In genomic region chr17:87109504-87109903, GRCm38 (mm10) we compare ENCODE assay signal across 15 mouse cellular contexts. TPM values are rescaled to one million over a fixed set of nuclear protein-coding genes. Genes with fewer than 3 reads are reported as not detected.
DNase-seq lines count a peak whose midpoint lies in the region; ATAC-seq and TF ChIP-seq lines count a peak whose summit lies in the region.
"Had no signal": no experiment of that assay in that cellular context is flagged by ENCODE, and none has a peak within 500 bp of the region (broad histone marks: within the 10 kb centered on the region; RNA-seq: fewer than 3 reads in every experiment).

No protein-coding gene starts in this region.

- H3K4me1 ChIP-seq in hindbrain, embryonic 15.5 days (replicated peaks), result peaks cover 21% of the 10 kb centered on the region
- H3K4me1 ChIP-seq in hindbrain, embryonic 12.5 days, result peaks cover 19% of the 10 kb centered on the region; the same call in 1 of the 2 replicates
- H3K4me1 ChIP-seq in stomach, embryonic 16.5 days (ENCODE audit: control insufficient read depth, insufficient read depth, low read length), result peaks cover 8% of the 10 kb centered on the region
- 0 out of 2 replicates have a peak, but pooled peaks cover 2% of the 10 kb centered on the region for H3K4me1 ChIP-seq in stomach, postnatal 0 days (replicated peaks; ENCODE audit: control insufficient read depth, insufficient read depth)

- no peak for TF ChIP-seq EP300 in stomach, postnatal 0 days (optimal IDR thresholded peaks at IDR 0.05)

- H3K36me3 ChIP-seq in hindbrain, embryonic 15.5 days, result no peaks in the 10 kb centered on the region
- H3K36me3 ChIP-seq in hindbrain, embryonic 12.5 days, result no peaks in the 10 kb centered on the region
- no peaks in the 10 kb centered on the region for H3K36me3 ChIP-seq in stomach, embryonic 16.5 days (ENCODE audit: control insufficient read depth, insufficient read depth, low read length)
- no peaks in the 10 kb centered on the region for H3K36me3 ChIP-seq in stomach, postnatal 0 days (ENCODE audit: control insufficient read depth, insufficient read depth, low read length)
- H3K36me3 ChIP-seq: forebrain, embryonic 10.5 days; limb, embryonic 15.5 days had no signal

- intact Hi-C loops in gastrocnemius, adult 2 months (cut with DNase I), result loop anchor here (5.0 kb wide), 1 partner anchor 52 kb away; no protein-coding TSS in a partner anchor

- H3K9ac ChIP-seq in hindbrain, embryonic 15.5 days, result no peak overlapping the region
- H3K9ac ChIP-seq in hindbrain, embryonic 12.5 days, result no peak overlapping the region
- H3K9ac ChIP-seq in stomach, embryonic 16.5 days (ENCODE audit: low read length), result 0 out of 2 replicates have a peak overlapping the region, but pooled peaks have one; percentile 3
- no peak overlapping the region for H3K9ac ChIP-seq in stomach, postnatal 0 days (ENCODE audit: low read length)
- H3K9ac ChIP-seq: limb, embryonic 15.5 days; lung, embryonic 14.5 days had no signal

- no peaks in the 10 kb centered on the region for H3K27me3 ChIP-seq in hindbrain, embryonic 15.5 days
- H3K27me3 ChIP-seq in hindbrain, embryonic 12.5 days, result no peaks in the 10 kb centered on the region; the same call in 1 of the 2 replicates
- no peaks in the 10 kb centered on the region for H3K27me3 ChIP-seq in stomach, embryonic 16.5 days (ENCODE audit: control insufficient read depth, insufficient read depth, low read length)
- H3K27me3 ChIP-seq in stomach, postnatal 0 days (ENCODE audit: control insufficient read depth, insufficient read depth, low read length), result no peaks in the 10 kb centered on the region
- H3K27me3 ChIP-seq: limb, embryonic 15.5 days had no signal

- no peak for DNase-seq in gastrocnemius, adult 2 months
- DNase-seq in gastrocnemius, postnatal 25 days, result no peak
- no peak for DNase-seq in stomach, postnatal 0 days (ENCODE audit: low spot score)
- no peak for DNase-seq in spleen, postnatal 4 days (ENCODE audit: low spot score in 2 of 2)
- DNase-seq in spleen, postnatal 10 days (ENCODE audit: low spot score in 2 of 2), result no peak
- DNase-seq: cerebellum, adult 2 months; embryo, embryonic 11 days; kidney, adult 8-10 months; lung, embryonic 14.5 days; right cerebral cortex, postnatal 25 days had no signal

- H3K4me3 ChIP-seq in gastrocnemius, adult 2 months, result peak overlapping the region; percentile 98
- H3K4me3 ChIP-seq in hindbrain, embryonic 15.5 days, result no peak overlapping the region
- H3K4me3 ChIP-seq in hindbrain, embryonic 12.5 days, result no peak overlapping the region
- no peak overlapping the region for H3K4me3 ChIP-seq in stomach, embryonic 16.5 days (replicated peaks; ENCODE audit: low read length)
- H3K4me3 ChIP-seq in stomach, postnatal 0 days (ENCODE audit: low read depth, low read length), result no peak overlapping the region

- peak overlapping the region; percentile 75 for H3K4me2 ChIP-seq in hindbrain, embryonic 15.5 days
- H3K4me2 ChIP-seq in hindbrain, embryonic 12.5 days (replicated peaks), result no peak overlapping the region
- H3K4me2 ChIP-seq in stomach, embryonic 16.5 days (ENCODE audit: low read depth, low read length), result no peak overlapping the region
- H3K4me2 ChIP-seq in stomach, postnatal 0 days (replicated peaks; ENCODE audit: low read depth), result no peak overlapping the region

- WGBS in hindbrain, embryonic 15.5 days, result 85% methylated on average over 7 of the region's 7 CpGs
- WGBS in hindbrain, embryonic 12.5 days, result 88% methylated on average over 7 of the region's 7 CpGs
- WGBS in stomach, embryonic 16.5 days, result 77% methylated on average over 7 of the region's 7 CpGs
- WGBS in stomach, postnatal 0 days, result 80% methylated on average over 7 of the region's 7 CpGs

- no peak for TF ChIP-seq CTCF in gastrocnemius, adult 2 months (IDR thresholded peaks at IDR 0.05)
- TF ChIP-seq CTCF in stomach, postnatal 0 days (IDR thresholded peaks at IDR 0.05; ENCODE audit: low read depth), result no peak

- no peak for ATAC-seq in hindbrain, embryonic 15.5 days (ENCODE audit: low FRiP score, low read depth)
- no peak for ATAC-seq in hindbrain, embryonic 12.5 days (ENCODE audit: low FRiP score)
- ATAC-seq in stomach, embryonic 16.5 days (ENCODE audit: insufficient read depth, low FRiP score), result no peak
- ATAC-seq in stomach, postnatal 0 days (ENCODE audit: low FRiP score, low TSS enrichment), result no peak

- no peaks in the 10 kb centered on the region for H3K9me3 ChIP-seq in hindbrain, embryonic 15.5 days
- H3K9me3 ChIP-seq in hindbrain, embryonic 12.5 days (replicated peaks), result no peaks in the 10 kb centered on the region
- H3K9me3 ChIP-seq in stomach, embryonic 16.5 days (replicated peaks; ENCODE audit: control insufficient read depth, low read length), result no peaks in the 10 kb centered on the region
- no peaks in the 10 kb centered on the region for H3K9me3 ChIP-seq in stomach, postnatal 0 days (ENCODE audit: control insufficient read depth, low read length)
- H3K9me3 ChIP-seq: forebrain, embryonic 10.5 days; limb, embryonic 15.5 days had no signal

- H3K27ac ChIP-seq in gastrocnemius, adult 2 months, result peak overlapping the region; percentile 95; the same call in 1 of the 2 replicates
- H3K27ac ChIP-seq in hindbrain, embryonic 15.5 days (replicated peaks), result no peak overlapping the region
- no peak overlapping the region for H3K27ac ChIP-seq in hindbrain, embryonic 12.5 days
- H3K27ac ChIP-seq in stomach, embryonic 16.5 days (ENCODE audit: low read length), result no peak overlapping the region
- H3K27ac ChIP-seq in stomach, postnatal 0 days (replicated peaks), result no peak overlapping the region
- H3K27ac ChIP-seq: forebrain, embryonic 10.5 days; limb, embryonic 15.5 days had no signal

RNA-seq across cellular contexts. Expression of gene Socs5, which starts 2.0 kb away (rescaled TPM):
- total RNA-seq in gastrocnemius, adult 2 months (2021), result 10 to 100 TPM; 12.9 to 20.5 TPM
- 10 to 100 TPM in 1 of 2 experiments, 1 to 10 TPM in 1; 9.1 to 11.5 TPM for total RNA-seq in gastrocnemius, postnatal 25 days (2021)
- 16.3 and 16.6 TPM in 2 replicates for polyA plus RNA-seq in hindbrain, embryonic 15.5 days (2015; fragmentation: Nextera tagmentation; extraction: Ambion mirVana)
- 17.7 and 21.0 TPM in 2 replicates for polyA plus RNA-seq in hindbrain, embryonic 12.5 days (2016; fragmentation: Nextera tagmentation; extraction: Ambion mirVana)
- 7.9 and 8.7 TPM in 2 replicates for polyA plus RNA-seq in stomach, embryonic 16.5 days (2015; fragmentation: Nextera tagmentation; extraction: Ambion mirVana)
- 4.8 and 4.9 TPM in 2 replicates for polyA plus RNA-seq in stomach, postnatal 0 days (2015; fragmentation: Nextera tagmentation; extraction: Ambion mirVana)
